Mouse (Mus musculus): Measurements from ENCODE around the gene Sirt3. TPM values are rescaled to one million over a fixed set of nuclear protein-coding genes. Genes with fewer than 3 reads are reported as not detected.
"Not testable (repeated sequence)": the region's sequence is repeated elsewhere in the genome, so short reads cannot be mapped to it uniquely, and the experiment has no call there.

The Sirt3 gene
- polyA plus RNA-seq, 1 experiment, result 77.2 TPM

- no peak overlapping the region for H3K27ac ChIP-seq (replicated peaks; ENCODE audit: low read depth, low read length)
- no peak overlapping the region for H3K4me3 ChIP-seq (ENCODE audit: insufficient read depth, low read depth, low read length)
- no peaks in the 10 kb centered on the region for H3K4me1 ChIP-seq (ENCODE audit: control insufficient read depth, insufficient read depth, insufficient read length, low read length)
Measured at GRCm38 (mm10) chr7:140907131-140907530, 25.0 kb upstream of the Sirt3 start.

- Histone ChIP-seq H3K27ac (replicated peaks; ENCODE audit: low read depth, low read length) (no peak overlapping the region), H3K4me3 (ENCODE audit: insufficient read depth, low read depth, low read length) (no peak overlapping the region), H3K4me1 (ENCODE audit: control insufficient read depth, insufficient read depth, insufficient read length, low read length) (peaks cover 11% of the 10 kb centered on the region)
Measured at GRCm38 (mm10) chr7:140905642-140906081, 23.6 kb upstream of the Sirt3 start.

- Histone ChIP-seq H3K4me1 (ENCODE audit: control insufficient read depth, insufficient read depth, insufficient read length, low read length) (peaks cover 13% of the 10 kb centered on the region), H3K27ac (replicated peaks; ENCODE audit: low read depth, low read length) (peak overlapping the region; percentile 98)
Measured at GRCm38 (mm10) chr7:140903212-140903611, 21.1 kb upstream of the Sirt3 start.

GRCm38 (mm10) chr7:140902036-140902875 lies 20.1 kb upstream of the Sirt3 start:
- peaks cover 13% of the 10 kb centered on the region for H3K4me1 ChIP-seq (ENCODE audit: control insufficient read depth, insufficient read depth, insufficient read length, low read length)
- 0 out of 2 replicates have a peak overlapping the region, but pooled peaks have one; percentile 19 for H3K4me3 ChIP-seq (ENCODE audit: insufficient read depth, low read depth, low read length)
- H3K27ac ChIP-seq (replicated peaks; ENCODE audit: low read depth, low read length), result peak overlapping the region; percentile 98

More at GRCm38 (mm10) chr7:140903212-140903611, 21.1 kb upstream of the Sirt3 start:
- no peak overlapping the region for H3K4me3 ChIP-seq (ENCODE audit: insufficient read depth, low read depth, low read length)

- Histone ChIP-seq H3K4me3 (ENCODE audit: insufficient read depth, low read depth, low read length) (peak within 1 kb of the TSS; percentile 70), H3K27ac (replicated peaks; ENCODE audit: low read depth, low read length) (peak within 1 kb of the TSS; percentile 93), H3K4me1 (ENCODE audit: control insufficient read depth, insufficient read depth, insufficient read length, low read length) (peaks cover 13% of the 10 kb centered on the region)
Measured at GRCm38 (mm10) chr7:140900220-140900619, 18.1 kb upstream of the Sirt3 start, which contains the start of gene Cox8b. Cox8b (minus strand) TSS chr7:140900446.

- Histone ChIP-seq H3K27ac (replicated peaks; ENCODE audit: low read depth, low read length) (peak overlapping the region; percentile 93), H3K4me3 (ENCODE audit: insufficient read depth, low read depth, low read length) (peak overlapping the region; percentile 70)
Measured at GRCm38 (mm10) chr7:140899121-140899520, 17.0 kb upstream of the Sirt3 start.

GRCm38 (mm10) chr7:140897863-140898262 lies 15.8 kb upstream of the Sirt3 start:
- Histone ChIP-seq H3K27ac (replicated peaks; ENCODE audit: low read depth, low read length) (peak overlapping the region; percentile 8; the same call in 1 of the 2 replicates), H3K4me3 (ENCODE audit: insufficient read depth, low read depth, low read length) (0 out of 2 replicates have a peak overlapping the region, but pooled peaks have one; percentile 70), H3K4me1 (ENCODE audit: control insufficient read depth, insufficient read depth, insufficient read length, low read length) (peaks cover 13% of the 10 kb centered on the region)

More at GRCm38 (mm10) chr7:140899121-140899520, 17.0 kb upstream of the Sirt3 start:
- peaks cover 13% of the 10 kb centered on the region for H3K4me1 ChIP-seq (ENCODE audit: control insufficient read depth, insufficient read depth, insufficient read length, low read length)

GRCm38 (mm10) chr7:140894611-140895010 lies 12.5 kb upstream of the Sirt3 start:
- H3K4me1 ChIP-seq (ENCODE audit: control insufficient read depth, insufficient read depth, insufficient read length, low read length), result no peaks in the 10 kb centered on the region
- no peak overlapping the region for H3K4me3 ChIP-seq (ENCODE audit: insufficient read depth, low read depth, low read length)
- no peak overlapping the region for H3K27ac ChIP-seq (replicated peaks; ENCODE audit: low read depth, low read length)

- Histone ChIP-seq H3K27ac (replicated peaks; ENCODE audit: low read depth, low read length) (no peak overlapping the region), H3K4me1 (ENCODE audit: control insufficient read depth, insufficient read depth, insufficient read length, low read length) (no peaks in the 10 kb centered on the region), H3K4me3 (ENCODE audit: insufficient read depth, low read depth, low read length) (no peak overlapping the region)
Measured at GRCm38 (mm10) chr7:140894031-140894430, 11.9 kb upstream of the Sirt3 start.

GRCm38 (mm10) chr7:140890636-140891035 lies 8.5 kb upstream of the Sirt3 start:
- not testable (repeated sequence) for H3K27ac ChIP-seq (replicated peaks; ENCODE audit: low read depth, low read length); H3K4me3 ChIP-seq (ENCODE audit: insufficient read depth, low read depth, low read length); H3K4me1 ChIP-seq (ENCODE audit: control insufficient read depth, insufficient read depth, insufficient read length, low read length)

GRCm38 (mm10) chr7:140882469-140882803 lies 327 bp upstream of the Sirt3 start:
- Histone ChIP-seq H3K4me3 (ENCODE audit: insufficient read depth, low read depth, low read length) (peak overlapping the region; percentile 65), H3K4me1 (ENCODE audit: control insufficient read depth, insufficient read depth, insufficient read length, low read length) (peaks cover 6% of the 10 kb centered on the region; the same call in 1 of the 2 replicates), H3K27ac (replicated peaks; ENCODE audit: low read depth, low read length) (peak overlapping the region; percentile 21; the same call in 1 of the 2 replicates)

GRCm38 (mm10) chr7:140880865-140881515 lies 1.1 kb downstream of the Sirt3 start:
- Histone ChIP-seq H3K27ac (replicated peaks; ENCODE audit: low read depth, low read length) (peak overlapping the region; percentile 67), H3K4me1 (ENCODE audit: control insufficient read depth, insufficient read depth, insufficient read length, low read length) (peaks cover 6% of the 10 kb centered on the region; the same call in 1 of the 2 replicates), H3K4me3 (ENCODE audit: insufficient read depth, low read depth, low read length) (peak overlapping the region; percentile 65)

GRCm38 (mm10) chr7:140880419-140880818 lies 1.7 kb downstream of the Sirt3 start:
- peak overlapping the region; percentile 65 for H3K4me3 ChIP-seq (ENCODE audit: insufficient read depth, low read depth, low read length)
- peak overlapping the region; percentile 60; the same call in 1 of the 2 replicates for H3K27ac ChIP-seq (replicated peaks; ENCODE audit: low read depth, low read length)
- peaks cover 6% of the 10 kb centered on the region; the same call in 1 of the 2 replicates for H3K4me1 ChIP-seq (ENCODE audit: control insufficient read depth, insufficient read depth, insufficient read length, low read length)

- H3K27ac ChIP-seq (replicated peaks; ENCODE audit: low read depth, low read length), result no peak overlapping the region
Measured at GRCm38 (mm10) chr7:140879355-140879754, 2.8 kb downstream of the Sirt3 start.

GRCm38 (mm10) chr7:140877364-140877763 lies 4.7 kb downstream of the Sirt3 start:
- Histone ChIP-seq H3K4me3 (ENCODE audit: insufficient read depth, low read depth, low read length) (no peak overlapping the region), H3K4me1 (ENCODE audit: control insufficient read depth, insufficient read depth, insufficient read length, low read length) (peaks cover 3% of the 10 kb centered on the region; the same call in 1 of the 2 replicates), H3K27ac (replicated peaks; ENCODE audit: low read depth, low read length) (no peak overlapping the region)

More at GRCm38 (mm10) chr7:140879355-140879754, 2.8 kb downstream of the Sirt3 start:
- H3K4me1 ChIP-seq (ENCODE audit: control insufficient read depth, insufficient read depth, insufficient read length, low read length), result peaks cover 6% of the 10 kb centered on the region; the same call in 1 of the 2 replicates
- H3K4me3 ChIP-seq (ENCODE audit: insufficient read depth, low read depth, low read length), result no peak overlapping the region
